Mouse (Mus musculus): ENCODE measurements around the gene Pcdh15. TPM values are rescaled to one million over a fixed set of nuclear protein-coding genes. Genes with fewer than 3 reads are reported as not detected.

The Pcdh15 gene
- polyA plus RNA-seq, 2 experiments: 1.0 TPM

DNA sequence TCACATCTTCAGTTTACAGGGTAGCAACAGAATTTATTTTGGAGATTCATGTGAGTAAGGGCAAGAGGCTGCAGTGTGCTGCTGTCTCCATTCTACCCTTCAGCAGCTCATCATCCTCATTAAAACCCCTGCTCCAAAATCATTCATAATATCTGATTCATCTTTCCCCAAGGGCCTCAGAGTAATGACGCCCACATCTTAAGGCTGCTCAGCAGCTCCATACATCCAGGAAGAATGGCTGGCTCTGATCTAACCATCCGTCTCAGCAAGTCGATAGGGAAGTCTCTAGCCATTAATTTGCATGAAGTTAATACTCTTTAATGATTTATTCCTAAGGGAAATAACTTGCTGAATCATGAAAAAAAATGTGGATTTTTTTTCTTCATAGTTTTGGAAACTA is 839.8 kb downstream of the Pcdh15 start:
- no peak for ATAC-seq (ENCODE audit: low FRiP score, low read depth)
- TF ChIP-seq POLR2A (IDR thresholded peaks at IDR 0.05; ENCODE audit: borderline replicate concordance, extremely low read depth, insufficient read depth, insufficient read length): no peak
- Histone ChIP-seq H3K9me3 (ENCODE audit: control insufficient read depth, low read length) (no peaks in the 10 kb centered on the region), H3K4me2 (replicated peaks; ENCODE audit: low read depth, low read length, severe bottlenecking) (no peak overlapping the region), H3K4me1 (ENCODE audit: control insufficient read depth, insufficient read depth, low read length) (no peaks in the 10 kb centered on the region), H3K27ac (replicated peaks; ENCODE audit: low read depth, low read length) (no peak overlapping the region), H3K27me3 (ENCODE audit: control insufficient read depth, insufficient read depth, low read length) (no peaks in the 10 kb centered on the region), H3K4me3 (replicated peaks; ENCODE audit: low read length) (no peak overlapping the region), H3K36me3 (ENCODE audit: control insufficient read depth, insufficient read depth, low read length) (no peaks in the 10 kb centered on the region), H3K9ac (ENCODE audit: low read depth, low read length, severe bottlenecking) (no peak overlapping the region)
- WGBS: 70% methylated on average over 3 of the region's 3 CpGs
- DNase-seq (ENCODE audit: low spot score): no peak

DNA sequence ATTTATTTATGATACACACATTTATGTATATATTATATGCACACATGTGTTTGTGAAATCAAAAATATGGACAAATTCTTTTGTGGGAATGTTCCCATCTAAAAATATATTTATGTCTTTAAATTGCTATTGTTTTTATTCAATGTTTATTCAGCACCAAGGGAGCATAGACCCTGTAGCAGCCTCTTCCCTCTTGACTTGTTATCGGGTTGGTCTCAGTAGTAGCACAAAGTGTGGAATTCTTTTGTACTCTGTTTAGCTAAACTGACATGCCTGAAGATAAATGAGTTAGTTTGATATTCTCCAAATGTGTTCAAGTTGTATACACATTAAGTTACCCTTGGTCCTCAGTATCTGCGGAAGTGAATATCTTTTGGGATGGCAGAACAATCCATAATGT is 848.7 kb downstream of the Pcdh15 start:
- no peaks in the 10 kb centered on the region for H3K36me3 ChIP-seq (ENCODE audit: control insufficient read depth, insufficient read depth, low read length)
- DNase-seq (ENCODE audit: low spot score) (no peak), ATAC-seq (ENCODE audit: low FRiP score, low read depth) (no peak)
- H3K4me3 ChIP-seq (replicated peaks; ENCODE audit: low read length): no peak overlapping the region
- no peaks in the 10 kb centered on the region for H3K4me1 ChIP-seq (ENCODE audit: control insufficient read depth, insufficient read depth, low read length)
- no peak overlapping the region for H3K9ac ChIP-seq (ENCODE audit: low read depth, low read length, severe bottlenecking)
- TF ChIP-seq POLR2A (IDR thresholded peaks at IDR 0.05; ENCODE audit: borderline replicate concordance, extremely low read depth, insufficient read depth, insufficient read length): no peak
- H3K27me3 ChIP-seq (ENCODE audit: control insufficient read depth, insufficient read depth, low read length): no peaks in the 10 kb centered on the region
- no peak overlapping the region for H3K27ac ChIP-seq (replicated peaks; ENCODE audit: low read depth, low read length)
- WGBS: 93% methylated on average over 2 of the region's 2 CpGs
- H3K9me3 ChIP-seq (ENCODE audit: control insufficient read depth, low read length): no peaks in the 10 kb centered on the region
- H3K4me2 ChIP-seq (replicated peaks; ENCODE audit: low read depth, low read length, severe bottlenecking): no peak overlapping the region

DNA sequence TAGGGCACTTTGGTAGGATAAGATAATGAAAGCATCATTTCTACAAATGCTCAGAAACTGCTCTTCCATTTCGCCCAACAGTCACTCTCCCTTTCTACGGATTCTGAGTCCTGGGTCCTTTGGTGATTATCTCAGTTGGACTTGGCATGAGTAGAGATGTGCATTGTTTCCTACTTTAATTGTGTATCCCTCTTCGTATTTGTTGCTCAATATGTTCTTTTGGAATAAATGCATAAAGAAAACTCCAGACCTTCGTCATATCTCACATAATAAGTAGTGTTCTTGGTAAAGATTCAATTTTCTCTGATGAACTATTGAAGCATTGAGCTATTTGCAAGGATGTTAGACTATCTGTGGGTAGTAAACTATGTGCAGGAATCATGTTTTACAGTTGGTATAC is 854.2 kb downstream of the Pcdh15 start:
- H3K27me3 ChIP-seq (ENCODE audit: control insufficient read depth, insufficient read depth, low read length): no peaks in the 10 kb centered on the region
- H3K9me3 ChIP-seq (ENCODE audit: control insufficient read depth, low read length): no peaks in the 10 kb centered on the region
- DNase-seq (ENCODE audit: low spot score) (no peak), ATAC-seq (ENCODE audit: low FRiP score, low read depth) (no peak)
- H3K27ac ChIP-seq (replicated peaks; ENCODE audit: low read depth, low read length): no peak overlapping the region
- no peaks in the 10 kb centered on the region for H3K4me1 ChIP-seq (ENCODE audit: control insufficient read depth, insufficient read depth, low read length)
- H3K36me3 ChIP-seq (ENCODE audit: control insufficient read depth, insufficient read depth, low read length): no peaks in the 10 kb centered on the region
- TF ChIP-seq POLR2A (IDR thresholded peaks at IDR 0.05; ENCODE audit: borderline replicate concordance, extremely low read depth, insufficient read depth, insufficient read length): no peak
- no peak overlapping the region for H3K4me2 ChIP-seq (replicated peaks; ENCODE audit: low read depth, low read length, severe bottlenecking)
- 87% methylated on average over 4 of the region's 4 CpGs for WGBS
- no peak overlapping the region for H3K4me3 ChIP-seq (replicated peaks; ENCODE audit: low read length)
- no peak overlapping the region for H3K9ac ChIP-seq (ENCODE audit: low read depth, low read length, severe bottlenecking)

DNA sequence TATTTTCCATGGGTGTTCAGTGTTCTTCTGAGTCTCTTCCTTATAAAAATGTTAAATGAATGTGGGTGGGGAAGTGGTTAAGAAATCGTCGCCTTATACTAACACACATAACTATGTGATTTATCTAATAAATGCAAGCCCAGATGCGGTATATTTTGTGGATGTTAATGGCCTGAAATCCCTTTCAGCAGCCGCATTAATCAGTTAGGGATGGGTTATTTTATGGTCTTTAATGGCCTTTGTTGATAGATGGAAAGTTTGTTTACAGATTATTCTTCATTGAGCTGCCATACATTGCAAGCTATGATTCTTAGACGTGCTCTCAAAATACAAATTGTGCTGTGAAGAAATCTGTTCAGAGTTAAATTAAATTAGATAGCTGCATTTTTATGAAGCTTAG is 884.9 kb downstream of the Pcdh15 start:
- Histone ChIP-seq H3K36me3 (ENCODE audit: control insufficient read depth, insufficient read depth, low read length) (no peaks in the 10 kb centered on the region), H3K4me1 (ENCODE audit: control insufficient read depth, insufficient read depth, low read length) (no peaks in the 10 kb centered on the region), H3K9me3 (ENCODE audit: control insufficient read depth, low read length) (no peaks in the 10 kb centered on the region), H3K4me3 (replicated peaks; ENCODE audit: low read length) (no peak overlapping the region), H3K4me2 (replicated peaks; ENCODE audit: low read depth, low read length, severe bottlenecking) (no peak overlapping the region), H3K27me3 (ENCODE audit: control insufficient read depth, insufficient read depth, low read length) (no peaks in the 10 kb centered on the region), H3K27ac (replicated peaks; ENCODE audit: low read depth, low read length) (no peak overlapping the region), H3K9ac (ENCODE audit: low read depth, low read length, severe bottlenecking) (no peak overlapping the region)
- WGBS: 60% methylated on average over 5 of the region's 5 CpGs
- no peak for TF ChIP-seq POLR2A (IDR thresholded peaks at IDR 0.05; ENCODE audit: borderline replicate concordance, extremely low read depth, insufficient read depth, insufficient read length)
- ATAC-seq (ENCODE audit: low FRiP score, low read depth) (no peak), DNase-seq (ENCODE audit: low spot score) (no peak)

DNA sequence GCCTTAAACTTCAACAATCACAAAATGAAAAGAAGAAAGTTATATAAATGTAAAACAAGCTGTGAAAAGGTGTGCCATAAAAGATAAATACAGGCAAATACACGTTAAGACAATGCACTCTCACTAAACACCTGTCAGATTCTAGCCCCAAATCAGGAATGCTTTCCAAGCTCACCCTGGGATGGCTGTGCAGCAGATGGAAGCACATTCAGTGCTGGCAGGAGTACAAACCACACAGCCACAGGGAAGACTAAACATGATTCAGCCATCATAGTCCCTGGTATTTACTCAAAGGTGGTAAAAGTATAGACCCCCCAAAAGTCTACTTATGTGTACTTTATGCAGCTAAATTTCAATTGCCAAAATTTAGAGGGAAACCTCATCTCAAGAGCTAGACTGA is 909.7 kb downstream of the Pcdh15 start:
- Histone ChIP-seq H3K4me1 (ENCODE audit: control insufficient read depth, insufficient read depth, low read length) (no peaks in the 10 kb centered on the region), H3K36me3 (ENCODE audit: control insufficient read depth, insufficient read depth, low read length) (no peaks in the 10 kb centered on the region), H3K9me3 (ENCODE audit: control insufficient read depth, low read length) (no peaks in the 10 kb centered on the region), H3K4me2 (replicated peaks; ENCODE audit: low read depth, low read length, severe bottlenecking) (no peak overlapping the region), H3K4me3 (replicated peaks; ENCODE audit: low read length) (no peak overlapping the region), H3K27me3 (ENCODE audit: control insufficient read depth, insufficient read depth, low read length) (no peaks in the 10 kb centered on the region), H3K27ac (replicated peaks; ENCODE audit: low read depth, low read length) (no peak overlapping the region), H3K9ac (ENCODE audit: low read depth, low read length, severe bottlenecking) (no peak overlapping the region)
- WGBS: 52% methylated on average over 1 of the region's 1 CpGs
- no peak for TF ChIP-seq POLR2A (IDR thresholded peaks at IDR 0.05; ENCODE audit: borderline replicate concordance, extremely low read depth, insufficient read depth, insufficient read length)
- no peak for ATAC-seq (ENCODE audit: low FRiP score, low read depth)
- no peak for DNase-seq (ENCODE audit: low spot score)

DNA sequence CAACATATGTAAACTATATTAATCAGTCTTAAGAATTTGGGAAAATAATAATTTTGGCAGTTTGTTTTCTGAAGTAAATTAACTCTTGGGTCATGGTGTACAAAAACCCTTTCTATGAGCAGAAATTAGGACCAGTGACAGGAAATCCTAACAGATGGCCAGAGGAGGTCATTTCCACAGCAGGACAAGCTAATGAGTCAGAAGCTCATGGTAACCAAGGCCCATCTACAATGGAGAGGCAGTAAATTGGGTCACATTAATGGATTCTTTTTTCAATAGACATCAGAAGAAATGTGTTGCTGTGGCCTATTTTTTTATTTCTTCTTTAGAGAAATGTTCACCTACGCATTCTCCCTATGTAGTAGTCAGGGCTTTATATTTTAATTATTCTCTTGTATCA is 923.9 kb downstream of the Pcdh15 start:
- Histone ChIP-seq H3K4me2 (replicated peaks; ENCODE audit: low read depth, low read length, severe bottlenecking) (no peak overlapping the region), H3K4me1 (ENCODE audit: control insufficient read depth, insufficient read depth, low read length) (no peaks in the 10 kb centered on the region), H3K36me3 (ENCODE audit: control insufficient read depth, insufficient read depth, low read length) (no peaks in the 10 kb centered on the region), H3K9me3 (ENCODE audit: control insufficient read depth, low read length) (no peaks in the 10 kb centered on the region), H3K9ac (ENCODE audit: low read depth, low read length, severe bottlenecking) (no peak overlapping the region), H3K27me3 (ENCODE audit: control insufficient read depth, insufficient read depth, low read length) (no peaks in the 10 kb centered on the region), H3K4me3 (replicated peaks; ENCODE audit: low read length) (no peak overlapping the region), H3K27ac (replicated peaks; ENCODE audit: low read depth, low read length) (no peak overlapping the region)
- ATAC-seq (ENCODE audit: low FRiP score, low read depth) (no peak), DNase-seq (ENCODE audit: low spot score) (no peak)
- WGBS: 88% methylated on average over 1 of the region's 1 CpGs
- no peak for TF ChIP-seq POLR2A (IDR thresholded peaks at IDR 0.05; ENCODE audit: borderline replicate concordance, extremely low read depth, insufficient read depth, insufficient read length)

Measured in limb, embryonic 14.5 days (tissue).